Mouse (Mus musculus) stomach, postnatal 0 days (tissue): ENCODE measurements around the gene Tef. TPM values are rescaled to one million over a fixed set of nuclear protein-coding genes. Genes with fewer than 3 reads are reported as not detected.

Experiments used
- ATAC-seq: fragments of 200-750 bp; cut with Nextera tagmentation; 2 replicates; pipeline ENCODE4 v1.8.0; 2017; ENCODE audit not compliant: low FRiP score, low TSS enrichment
- DNase-seq: peaks from one replicate; pipeline ENCODE4 v3.0.0-alpha.2; 2016; ENCODE audit warnings: low spot score
- H3K27ac ChIP-seq: fragments of 300-500 bp; sonication (generic); replicated peaks from 2 replicates; pipeline ENCODE4 v1.5.1; 2014; ENCODE audit warnings: mild to moderate bottlenecking, control low read depth
- H3K27me3 ChIP-seq: fragments of 300-500 bp; sonication (generic); 2 replicates; pipeline ENCODE4 v1.6.1; 2014; ENCODE audit warnings: low read length; ENCODE audit not compliant: control insufficient read depth, insufficient read depth
- H3K36me3 ChIP-seq: fragments of 300-500 bp; sonication (generic); 2 replicates; pipeline ENCODE4 v1.6.1; 2014; ENCODE audit warnings: low read length, mixed read lengths; ENCODE audit not compliant: control insufficient read depth, insufficient read depth
- H3K4me1 ChIP-seq: fragments of 300-500 bp; sonication (generic); replicated peaks from 2 replicates; pipeline ENCODE4 v1.6.1; 2014; ENCODE audit warnings: antibody characterized with exemption; ENCODE audit not compliant: control insufficient read depth, insufficient read depth
- H3K4me2 ChIP-seq: fragments of 300-500 bp; sonication (generic); replicated peaks from 2 replicates; pipeline ENCODE4 v1.6.1; 2014; ENCODE audit warnings: low read depth, mild to moderate bottlenecking, control low read depth, moderate library complexity
- H3K4me3 ChIP-seq: fragments of 300-500 bp; sonication (generic); 2 replicates; pipeline ENCODE4 v1.5.1; 2014; ENCODE audit warnings: low read depth, low read length, control low read depth
- H3K9ac ChIP-seq: fragments of 300-500 bp; sonication (generic); 2 replicates; pipeline ENCODE4 v1.6.1; 2014; ENCODE audit warnings: mild to moderate bottlenecking, low read length, control low read depth, mixed read lengths
- H3K9me3 ChIP-seq: fragments of 300-500 bp; sonication (generic); 2 replicates; pipeline ENCODE4 v1.6.1; 2016; ENCODE audit warnings: low read length; ENCODE audit not compliant: control insufficient read depth
- CTCF ChIP-seq: IDR thresholded peaks from 2 replicates; pipeline ENCODE4 v1.5.1; 2016; ENCODE audit warnings: antibody characterized with exemption, low read depth, mild to moderate bottlenecking, moderate library complexity
- EP300 ChIP-seq: optimal IDR thresholded peaks from 2 replicates; pipeline ENCODE3; 2016; ENCODE audit warnings: antibody characterized with exemption
- WGBS: fragments of 180-500 bp; shearing (Covaris S2); extraction: QIAGEN DNeasy Blood & Tissue Kit; methylation state at CpG from one replicate; pipeline ENCODE4 v1.1.7; 2014; 5-methylcytosine and 5-hydroxymethylcytosine counted together
- polyA plus RNA-seq: library from polyadenylated mRNA; unstranded; fragments of >200 nt; fragmentation: Nextera tagmentation; extraction: Ambion mirVana; gene quantifications from 2 replicates; pipeline ENCODE4 v1.2.1, GENCODE M21; 2015

Tef gene
- polyA plus RNA-seq, 1 experiment from 2014 or later, result 17.1 TPM

- Histone ChIP-seq H3K9me3 (no peaks in the 10 kb centered on the region), H3K27ac (peak overlapping the region; percentile 99), H3K4me3 (no peak overlapping the region), H3K27me3 (no peaks in the 10 kb centered on the region), H3K36me3 (no peaks in the 10 kb centered on the region), H3K9ac (no peak overlapping the region), H3K4me1 (peaks cover 10% of the 10 kb centered on the region), H3K4me2 (no peak overlapping the region)
- WGBS, result 63% methylated on average over 2 of the region's 2 CpGs
- DNase-seq (no peak), ATAC-seq (no peak)
- TF ChIP-seq CTCF (no peak), EP300 (no peak)
Measured at GRCm38 (mm10) chr15:81808799-81809198, 6.6 kb downstream of the Tef start.

GRCm38 (mm10) chr15:81809550-81809949 lies 7.3 kb downstream of the Tef start:
- H3K4me3 ChIP-seq, result peak overlapping the region; percentile 75; the same call in 1 of the 2 replicates
- H3K9ac ChIP-seq, result peak overlapping the region; percentile 81; the same call in 1 of the 2 replicates

GRCm38 (mm10) chr15:81810150-81810549 lies 7.9 kb downstream of the Tef start:
- TF ChIP-seq CTCF (no peak; the same call in 1 of the 2 replicates), EP300 (no peak)
- Histone ChIP-seq H3K4me3 (peak overlapping the region; percentile 75), H3K27ac (peak overlapping the region; percentile 99), H3K4me2 (peak overlapping the region; percentile 92), H3K36me3 (peaks cover 2% of the 10 kb centered on the region; the same call in 1 of the 2 replicates), H3K27me3 (no peaks in the 10 kb centered on the region), H3K9ac (peak overlapping the region; percentile 81), H3K9me3 (no peaks in the 10 kb centered on the region), H3K4me1 (peaks cover 4% of the 10 kb centered on the region)
- peak; percentile 90 for DNase-seq
- under 1% methylated on average over 10 of the region's 10 CpGs for WGBS
- peak; percentile 79 for ATAC-seq

More at GRCm38 (mm10) chr15:81809550-81809949, 7.3 kb downstream of the Tef start:
- DNase-seq (no peak), ATAC-seq (no peak)
- Histone ChIP-seq H3K36me3 (no peaks in the 10 kb centered on the region), H3K4me2 (peak overlapping the region; percentile 92), H3K27me3 (no peaks in the 10 kb centered on the region), H3K9me3 (no peaks in the 10 kb centered on the region), H3K27ac (peak overlapping the region; percentile 99), H3K4me1 (peaks cover 7% of the 10 kb centered on the region)
- TF ChIP-seq CTCF (no peak), EP300 (no peak)
- 17% methylated on average over 1 of the region's 1 CpGs for WGBS

GRCm38 (mm10) chr15:81810671-81811598 lies 8.7 kb downstream of the Tef start:
- under 1% methylated on average over 78 of the region's 89 CpGs for WGBS
- ATAC-seq, result peak; percentile 95
- DNase-seq, result peak; percentile 98
- Histone ChIP-seq H3K27ac (peak overlapping the region; percentile 99), H3K4me1 (peaks cover 4% of the 10 kb centered on the region), H3K4me3 (peak overlapping the region; percentile 75), H3K9ac (peak overlapping the region; percentile 81), H3K27me3 (no peaks in the 10 kb centered on the region), H3K9me3 (no peaks in the 10 kb centered on the region), H3K36me3 (peaks cover 7% of the 10 kb centered on the region; the same call in 1 of the 2 replicates), H3K4me2 (peak overlapping the region; percentile 92)
- TF ChIP-seq CTCF (no peak), EP300 (no peak)

- H3K9me3 ChIP-seq, result no peaks in the 10 kb centered on the region
- H3K27ac ChIP-seq, result peak overlapping the region; percentile 99
- H3K27me3 ChIP-seq, result no peaks in the 10 kb centered on the region
- ATAC-seq (peak; percentile 9), DNase-seq (no peak)
- 1% methylated on average over 21 of the region's 26 CpGs for WGBS
- H3K4me2 ChIP-seq, result peak overlapping the region; percentile 92
- H3K9ac ChIP-seq, result peak overlapping the region; percentile 81
- H3K36me3 ChIP-seq, result peaks cover 7% of the 10 kb centered on the region; the same call in 1 of the 2 replicates
- peaks cover 4% of the 10 kb centered on the region; the same call in 1 of the 2 replicates for H3K4me1 ChIP-seq
- TF ChIP-seq EP300 (no peak), CTCF (no peak)
- H3K4me3 ChIP-seq, result peak overlapping the region; percentile 75
Measured at GRCm38 (mm10) chr15:81811599-81811996, 9.4 kb downstream of the Tef start.
